Mouse (Mus musculus) brain, embryonic 14.5 days (tissue): ENCODE measurements around the gene Als2.

Experiments
- CTCF ChIP-seq: fragments of 200-500 bp; IDR thresholded peaks from 2 replicates; pipeline ENCODE4 v1.5.1; 2012; ENCODE audit warnings: inconsistent platforms, mild to moderate bottlenecking, moderate library complexity, borderline replicate concordance; ENCODE audit not compliant: insufficient read depth, insufficient read length; ENCODE audit errors: extremely low read depth
- POLR2A ChIP-seq: fragments of 200-500 bp; IDR thresholded peaks from 2 replicates; pipeline ENCODE4 v1.6.1; 2012; ENCODE audit warnings: mild to moderate bottlenecking, inconsistent platforms, borderline replicate concordance; ENCODE audit not compliant: poor library complexity, insufficient read depth, insufficient read length, severe bottlenecking; ENCODE audit errors: extremely low read depth

DNA sequence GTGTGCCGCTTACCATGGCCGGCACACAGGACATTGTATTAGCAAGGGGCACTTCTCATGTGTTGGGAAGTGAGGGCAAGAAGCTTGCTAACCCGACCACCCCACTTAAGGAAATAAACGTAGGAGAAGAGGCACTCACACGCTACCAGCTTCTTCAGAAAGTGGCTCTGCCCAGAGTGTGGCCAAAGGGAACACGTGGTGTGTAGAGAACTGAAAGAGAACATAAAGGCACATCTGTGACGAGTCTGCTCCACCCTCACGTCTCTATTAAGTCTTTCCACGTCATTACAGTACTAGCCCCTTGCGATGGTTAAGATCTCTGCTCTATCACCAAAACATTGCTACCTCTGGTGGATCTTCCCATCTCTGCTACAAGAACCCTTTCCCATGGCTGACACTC, 50.7 kb downstream of the Als2 start:
- TF ChIP-seq CTCF (no peak), POLR2A (no peak)
